Mouse (Mus musculus): ENCODE results near the gene Ap2s1. TPM values are rescaled to one million over a fixed set of nuclear protein-coding genes. Genes with fewer than 3 reads are reported as not detected.
A peak's percentile ranks its signal among the peaks of the same experiment; 100 is the strongest.
"Not testable (repeated sequence)": the region's sequence is repeated elsewhere in the genome, so short reads cannot be mapped to it uniquely, and the experiment has no call there.

The Ap2s1 gene
- 100 to 1,000 TPM; 248 to 254 TPM for total RNA-seq (2021)
- long read RNA-seq, experiment 1, transcript Ap2s1-201 (5 exons, 836 nt) = major isoform, 69 of 76 reads
- long read RNA-seq, experiment 1, partial matches to known transcripts = 1 of 76 reads
- long read RNA-seq, experiment 1, other reads (novel, unspliced or antisense) = 4 of 76 reads
- long read RNA-seq, experiment 2, transcript Ap2s1-201 (5 exons, 836 nt) = major isoform, 66 of 74 reads
- long read RNA-seq, experiment 2, partial matches to known transcripts = 0 of 74 reads
- long read RNA-seq, experiment 2, other reads (novel, unspliced or antisense) = 7 of 74 reads

DNA sequence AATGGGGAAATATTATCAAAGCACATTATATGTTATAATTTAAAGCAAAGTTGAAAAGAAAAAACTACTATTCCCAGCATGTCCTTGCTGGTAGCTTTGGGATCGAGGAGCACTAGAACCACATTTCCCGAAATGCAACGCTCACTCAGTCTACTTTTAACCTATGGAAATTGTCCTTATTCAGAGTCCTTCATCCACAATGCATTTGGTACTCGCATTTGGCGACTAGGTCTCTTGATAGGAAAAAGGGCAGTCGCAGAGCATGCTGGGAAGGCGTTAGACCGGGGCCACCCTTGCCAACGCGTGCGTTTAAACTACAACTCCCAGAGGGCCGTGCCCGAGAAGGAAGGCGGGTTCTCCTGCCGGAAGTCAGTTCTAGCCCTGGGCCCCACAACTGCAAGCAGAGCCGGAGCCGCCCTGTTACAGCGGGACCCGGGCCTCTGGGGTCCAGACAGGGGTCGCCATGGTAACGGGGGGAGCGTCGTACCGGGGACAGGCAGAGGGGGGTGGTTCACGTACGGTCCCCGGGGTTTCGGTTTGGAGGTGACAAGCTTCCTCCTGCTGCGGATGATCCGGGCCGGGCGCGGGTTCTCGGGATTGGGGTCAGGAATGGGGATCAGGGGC lies at the start of gene Ap2s1:
Ap2s1 (plus strand) TSS at position 338 of the 624 bp plus-strand sequence.
- intact Hi-C loops (cut with DNase I) = no loop called here

DNA sequence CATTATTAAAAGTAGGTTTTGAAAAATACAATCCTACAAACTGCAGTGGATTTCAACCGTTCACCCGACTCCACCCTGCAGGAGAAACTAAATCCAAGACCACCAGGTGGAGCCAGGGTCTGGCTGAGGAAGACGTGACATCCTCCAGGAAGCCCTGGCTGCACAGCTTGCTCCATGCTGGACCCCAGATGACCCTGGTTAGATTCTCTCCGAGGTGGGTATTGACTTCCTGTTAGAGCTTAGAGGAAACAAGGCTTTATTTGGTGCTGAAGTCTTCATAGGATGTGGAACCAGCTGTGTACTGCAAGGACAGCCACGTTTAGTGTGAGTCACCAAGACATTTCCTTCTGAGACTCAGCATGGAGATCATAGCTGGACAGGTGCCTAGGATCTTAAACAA lies 49.0 kb upstream of the Ap2s1 start:
- no peak; the same call in 1 of the 2 replicates for TF ChIP-seq CTCF (IDR thresholded peaks at IDR 0.05)
- intact Hi-C loops (cut with DNase I) = no loop called here
- no peak for DNase-seq (ENCODE audit: extremely low spot score in 1 of 2, low spot score in 2 of 2)
- no peak overlapping the region for H3K27ac ChIP-seq
- no peak overlapping the region for H3K4me3 ChIP-seq

More for the DNA sequence above, at the start of gene Ap2s1:
- TF ChIP-seq CTCF (IDR thresholded peaks at IDR 0.05) = no peak
- peak; percentile 96 to 98 for DNase-seq (ENCODE audit: extremely low spot score in 1 of 2, low spot score in 2 of 2)
- peak within 1 kb of the TSS; percentile 75 for H3K27ac ChIP-seq
- H3K4me3 ChIP-seq = peak within 1 kb of the TSS; percentile 84

GRCm38 (mm10) chr7:16695025-16695424 lies 43.2 kb upstream of the Ap2s1 start:
- peak; percentile 51 for TF ChIP-seq CTCF (IDR thresholded peaks at IDR 0.05)
- intact Hi-C loops (cut with DNase I) = loop anchor here (1.0 kb wide), 1 partner anchor 67 kb away; no protein-coding TSS in a partner anchor
- Histone ChIP-seq H3K4me3 (no peak overlapping the region), H3K27ac (no peak overlapping the region)
- DNase-seq (ENCODE audit: extremely low spot score in 1 of 2, low spot score in 2 of 2) = peak; percentile 17 to 19

DNA sequence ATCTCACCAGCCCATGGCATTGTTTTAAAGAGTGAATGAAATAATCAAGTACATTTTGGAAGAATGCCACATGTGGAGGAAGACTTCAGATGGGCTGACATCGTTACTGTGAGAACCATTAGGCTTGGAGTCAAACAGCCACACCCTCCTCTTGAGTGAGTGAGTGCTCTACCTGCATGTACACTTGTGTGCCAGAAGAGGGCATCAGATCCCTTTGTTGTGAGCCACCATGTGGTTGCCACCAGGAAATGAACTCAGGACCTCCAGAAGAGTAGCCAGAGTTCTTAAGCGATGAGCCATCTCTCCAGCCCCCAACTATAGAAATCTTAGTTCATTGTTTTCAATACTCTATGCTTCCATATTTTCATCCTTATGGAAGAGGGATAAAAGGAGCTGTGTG lies 39.2 kb upstream of the Ap2s1 start:
- no peak for DNase-seq (ENCODE audit: extremely low spot score in 1 of 2, low spot score in 2 of 2)
- no peak overlapping the region for H3K4me3 ChIP-seq
- intact Hi-C loops (cut with DNase I) = loop anchor here (2.0 kb wide), 1 partner anchor 30 kb away; no protein-coding TSS in a partner anchor
- TF ChIP-seq CTCF (IDR thresholded peaks at IDR 0.05) = peak; percentile 46
- H3K27ac ChIP-seq = no peak overlapping the region

GRCm38 (mm10) chr7:16700583-16700982 lies 37.6 kb upstream of the Ap2s1 start:
- no peak for DNase-seq (ENCODE audit: extremely low spot score in 1 of 2, low spot score in 2 of 2)
- intact Hi-C loops (cut with DNase I) = no loop called here
- Histone ChIP-seq H3K4me3 (no peak overlapping the region), H3K27ac (no peak overlapping the region)
- no peak for TF ChIP-seq CTCF (IDR thresholded peaks at IDR 0.05)

GRCm38 (mm10) chr7:16706385-16706784 lies 31.8 kb upstream of the Ap2s1 start:
- H3K27ac ChIP-seq = peak overlapping the region; percentile 76
- DNase-seq (ENCODE audit: extremely low spot score in 1 of 2, low spot score in 2 of 2) = peak in 1 of 2 experiments; percentile 29
- no peak for TF ChIP-seq CTCF (IDR thresholded peaks at IDR 0.05)
- no peak overlapping the region for H3K4me3 ChIP-seq
- intact Hi-C loops (cut with DNase I) = no loop called here

DNA sequence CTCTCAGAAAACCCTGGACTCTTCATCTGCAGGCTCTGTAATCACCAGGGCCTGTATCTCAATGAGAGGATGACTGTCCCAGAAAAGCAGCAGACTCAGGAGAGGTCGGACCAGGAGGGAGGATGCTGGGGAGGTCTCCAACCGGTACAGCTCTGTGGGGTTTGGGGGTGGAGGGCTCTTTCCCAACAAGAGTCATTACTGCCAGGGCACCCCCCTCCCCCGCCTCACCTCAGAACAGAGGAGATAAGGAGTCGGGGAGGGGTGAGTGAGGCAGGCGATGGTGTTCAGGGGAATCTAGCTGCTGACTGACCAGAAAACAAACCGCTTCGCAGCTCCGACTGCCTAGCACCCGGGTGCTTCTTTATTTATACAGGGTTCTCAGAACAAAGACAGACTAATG lies 30.0 kb upstream of the Ap2s1 start:
- no peak for TF ChIP-seq CTCF (IDR thresholded peaks at IDR 0.05)
- DNase-seq (ENCODE audit: extremely low spot score in 1 of 2, low spot score in 2 of 2) = no peak
- Histone ChIP-seq H3K4me3 (no peak overlapping the region), H3K27ac (no peak overlapping the region)
- intact Hi-C loops (cut with DNase I) = no loop called here

- Histone ChIP-seq H3K27ac (no peak overlapping the region), H3K4me3 (no peak overlapping the region)
- no peak for DNase-seq (ENCODE audit: extremely low spot score in 1 of 2, low spot score in 2 of 2)
- peak; percentile 10 for TF ChIP-seq CTCF (IDR thresholded peaks at IDR 0.05)
- intact Hi-C loops (cut with DNase I) = no loop called here
These were observed 27.6 kb upstream of the Ap2s1 start for GRCm38 (mm10) chr7:16710604-16711003.

DNA sequence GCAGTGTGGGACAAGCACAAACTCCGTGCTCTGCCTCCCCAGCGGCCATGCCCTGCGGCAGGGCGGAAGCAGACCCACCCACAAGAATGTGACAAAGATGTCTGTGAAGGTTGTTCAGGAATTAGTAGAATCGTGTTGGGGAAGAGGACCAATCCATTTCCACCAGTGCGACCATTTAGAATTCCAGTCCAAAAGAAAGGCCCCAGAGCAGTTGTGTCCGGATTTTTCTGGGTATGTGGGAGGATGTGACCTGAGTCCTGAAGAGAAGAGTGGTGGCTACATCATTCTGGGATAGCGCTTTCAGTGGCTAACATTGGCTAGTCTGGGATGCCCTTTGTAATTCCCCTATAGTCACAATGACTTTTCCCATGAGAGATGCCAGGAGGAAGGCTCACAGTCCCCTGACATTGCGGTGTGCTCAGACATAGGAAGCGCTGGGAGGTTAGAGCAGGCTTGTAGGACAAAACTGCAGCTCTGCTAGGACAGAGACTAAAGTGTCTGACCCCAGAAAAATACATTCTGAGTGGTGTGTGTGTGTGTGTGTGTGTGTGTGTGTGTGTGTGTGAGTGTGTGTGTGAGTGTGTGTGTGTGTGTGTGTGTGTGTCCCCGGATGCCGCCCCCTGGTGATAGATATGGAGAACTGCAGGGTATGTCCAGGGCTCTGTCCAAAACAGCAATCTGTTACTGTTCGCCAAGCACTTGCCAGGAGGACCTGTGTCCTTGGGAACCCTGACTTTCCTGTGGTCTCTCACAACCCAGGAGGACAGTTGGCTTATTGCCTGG lies 25.4 kb upstream of the Ap2s1 start:
- H3K4me3 ChIP-seq = no peak overlapping the region
- intact Hi-C loops (cut with DNase I) = no loop called here
- TF ChIP-seq CTCF (IDR thresholded peaks at IDR 0.05) = no peak
- H3K27ac ChIP-seq = no peak overlapping the region
- no peak for DNase-seq (ENCODE audit: extremely low spot score in 1 of 2, low spot score in 2 of 2)

- H3K4me3 ChIP-seq; H3K27ac ChIP-seq; intact Hi-C loops (cut with DNase I); DNase-seq (ENCODE audit: extremely low spot score in 1 of 2, low spot score in 2 of 2): not testable (repeated sequence)
These were observed 21.6 kb upstream of the Ap2s1 start for GRCm38 (mm10) chr7:16716456-16717152.

DNA sequence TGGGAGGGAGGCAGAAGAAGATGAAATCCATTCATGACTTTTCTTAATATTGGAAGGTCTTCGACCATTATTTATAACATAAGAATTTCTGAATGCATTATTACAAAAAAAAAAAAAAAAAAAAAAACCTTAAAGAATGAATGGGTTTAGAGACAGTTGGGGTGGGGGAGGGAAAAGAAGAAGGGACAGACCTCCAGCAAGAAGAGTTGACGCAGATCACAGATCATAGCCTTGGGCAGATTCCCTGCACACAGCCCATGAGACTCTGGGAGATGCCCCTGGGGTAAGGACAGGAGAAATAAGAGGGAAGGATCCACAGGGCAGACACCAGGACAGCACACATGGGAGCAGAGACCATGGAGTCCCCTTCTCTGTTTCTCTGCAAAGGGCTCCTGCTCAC lies 16.6 kb upstream of the Ap2s1 start, which contains the start of gene Ceacam9:
Ceacam9 (plus strand) TSS at position 301 of the 400 bp plus-strand sequence.
- DNase-seq (ENCODE audit: extremely low spot score in 1 of 2, low spot score in 2 of 2) = no peak
- TF ChIP-seq CTCF (IDR thresholded peaks at IDR 0.05) = no peak
- intact Hi-C loops (cut with DNase I) = loop anchor here (1.0 kb wide), 1 partner anchor 47 kb away; no protein-coding TSS in a partner anchor

GRCm38 (mm10) chr7:16722490-16722889 lies 15.7 kb upstream of the Ap2s1 start:
- DNase-seq (ENCODE audit: extremely low spot score in 1 of 2, low spot score in 2 of 2); H3K27ac ChIP-seq; H3K4me3 ChIP-seq; intact Hi-C loops (cut with DNase I): not testable (repeated sequence)

More for the DNA sequence above, 16.6 kb upstream of the Ap2s1 start, which contains the start of gene Ceacam9:
- no peak within 1 kb of the TSS for H3K4me3 ChIP-seq
- no peak within 1 kb of the TSS for H3K27ac ChIP-seq

Measured in left cerebral cortex, adult 2 months (tissue).